Mouse (Mus musculus): ENCODE measurements around the gene Itga3. TPM values are rescaled to one million over a fixed set of nuclear protein-coding genes. Genes with fewer than 3 reads are reported as not detected.

Itga3 gene
- total and polyA plus RNA-seq, 2 experiments from 2014 or later, result 12.3 to 33.2 TPM

- Histone ChIP-seq H3K4me2 (ENCODE audit: low read depth, low read length, poor library complexity, severe bottlenecking) (peak overlapping the region; percentile 88), H3K36me3 (ENCODE audit: insufficient read depth, low read length) (peaks cover 18% of the 10 kb centered on the region), H3K27me3 (ENCODE audit: insufficient read depth, low read length) (no peaks in the 10 kb centered on the region), H3K4me1 (ENCODE audit: insufficient read depth, low read length) (peaks cover 27% of the 10 kb centered on the region; the same call in 1 of the 2 replicates), H3K9ac (replicated peaks; ENCODE audit: low read length, poor library complexity, severe bottlenecking) (peak overlapping the region; percentile 97), H3K9me3 (ENCODE audit: low read length) (no peaks in the 10 kb centered on the region), H3K4me3 (ENCODE audit: low read depth, low read length) (peak overlapping the region; percentile 91), H3K27ac (ENCODE audit: low read depth, low read length) (peak overlapping the region; percentile 96)
- peak; percentile 63 for DNase-seq (ENCODE audit: low spot score)
- under 1% methylated on average over 32 of the region's 40 CpGs for WGBS
- no peak for TF ChIP-seq CTCF (IDR thresholded peaks at IDR 0.05)
- peak; percentile 57; the same call in 1 of the 2 replicates for ATAC-seq (ENCODE audit: low FRiP score)
Measured at GRCm38 (mm10) chr11:95010141-95010739, 66.4 kb downstream of the Itga3 start.

GRCm38 (mm10) chr11:95009629-95010014 is 67.0 kb downstream of the Itga3 start, which contains the start of gene Samd14:
Samd14 (plus strand) TSS chr11:95009879.
- H3K27ac ChIP-seq (ENCODE audit: low read depth, low read length), result peak within 1 kb of the TSS; percentile 96
- peak within 1 kb of the TSS; percentile 91 for H3K4me3 ChIP-seq (ENCODE audit: low read depth, low read length)
- TF ChIP-seq CTCF (IDR thresholded peaks at IDR 0.05), result no peak
- peaks cover 20% of the 10 kb centered on the region for H3K36me3 ChIP-seq (ENCODE audit: insufficient read depth, low read length)
- H3K4me2 ChIP-seq (ENCODE audit: low read depth, low read length, poor library complexity, severe bottlenecking), result peak within 1 kb of the TSS; percentile 88
- 0% methylated on average over 25 of the region's 32 CpGs for WGBS
- H3K9ac ChIP-seq (replicated peaks; ENCODE audit: low read length, poor library complexity, severe bottlenecking), result peak within 1 kb of the TSS; percentile 97
- DNase-seq (ENCODE audit: low spot score), result peak; percentile 92
- H3K4me1 ChIP-seq (ENCODE audit: insufficient read depth, low read length), result peaks cover 27% of the 10 kb centered on the region; the same call in 1 of the 2 replicates
- no peaks in the 10 kb centered on the region for H3K9me3 ChIP-seq (ENCODE audit: low read length)
- no peaks in the 10 kb centered on the region for H3K27me3 ChIP-seq (ENCODE audit: insufficient read depth, low read length)
- peak; percentile 82 for ATAC-seq (ENCODE audit: low FRiP score)

GRCm38 (mm10) chr11:95008661-95009628 is 67.7 kb downstream of the Itga3 start:
- no peaks in the 10 kb centered on the region for H3K9me3 ChIP-seq (ENCODE audit: low read length)
- H3K4me3 ChIP-seq (ENCODE audit: low read depth, low read length), result peak overlapping the region; percentile 91
- no peaks in the 10 kb centered on the region for H3K27me3 ChIP-seq (ENCODE audit: insufficient read depth, low read length)
- H3K36me3 ChIP-seq (ENCODE audit: insufficient read depth, low read length), result peaks cover 17% of the 10 kb centered on the region
- 29% methylated on average over 15 of the region's 15 CpGs for WGBS
- H3K27ac ChIP-seq (ENCODE audit: low read depth, low read length), result peak overlapping the region; percentile 96
- H3K9ac ChIP-seq (replicated peaks; ENCODE audit: low read length, poor library complexity, severe bottlenecking), result peak overlapping the region; percentile 97
- TF ChIP-seq CTCF (IDR thresholded peaks at IDR 0.05), result peak; percentile 8
- peak overlapping the region; percentile 88 for H3K4me2 ChIP-seq (ENCODE audit: low read depth, low read length, poor library complexity, severe bottlenecking)
- peak; percentile 65 for DNase-seq (ENCODE audit: low spot score)
- peak; percentile 24 for ATAC-seq (ENCODE audit: low FRiP score)
- H3K4me1 ChIP-seq (ENCODE audit: insufficient read depth, low read length), result peaks cover 27% of the 10 kb centered on the region; the same call in 1 of the 2 replicates

- Histone ChIP-seq H3K4me1 (ENCODE audit: insufficient read depth, low read length) (peaks cover 23% of the 10 kb centered on the region; the same call in 1 of the 2 replicates), H3K9me3 (ENCODE audit: low read length) (no peaks in the 10 kb centered on the region), H3K27ac (ENCODE audit: low read depth, low read length) (peak overlapping the region; percentile 71; the same call in 1 of the 2 replicates), H3K4me3 (ENCODE audit: low read depth, low read length) (no peak overlapping the region), H3K36me3 (ENCODE audit: insufficient read depth, low read length) (peaks cover 22% of the 10 kb centered on the region), H3K4me2 (ENCODE audit: low read depth, low read length, poor library complexity, severe bottlenecking) (peak overlapping the region; percentile 71; the same call in 1 of the 2 replicates), H3K9ac (replicated peaks; ENCODE audit: low read length, poor library complexity, severe bottlenecking) (no peak overlapping the region), H3K27me3 (ENCODE audit: insufficient read depth, low read length) (no peaks in the 10 kb centered on the region)
- no peak for DNase-seq (ENCODE audit: low spot score)
- ATAC-seq (ENCODE audit: low FRiP score), result no peak
- TF ChIP-seq CTCF (IDR thresholded peaks at IDR 0.05), result no peak
- WGBS, result 80% methylated on average over 3 of the region's 3 CpGs
Measured at GRCm38 (mm10) chr11:95007418-95007817, 69.2 kb downstream of the Itga3 start.

GRCm38 (mm10) chr11:95006525-95007219 is 69.9 kb downstream of the Itga3 start:
- peak; percentile 60 for ATAC-seq (ENCODE audit: low FRiP score)
- Histone ChIP-seq H3K4me2 (ENCODE audit: low read depth, low read length, poor library complexity, severe bottlenecking) (peak overlapping the region; percentile 71), H3K27ac (ENCODE audit: low read depth, low read length) (peak overlapping the region; percentile 71), H3K4me3 (ENCODE audit: low read depth, low read length) (peak overlapping the region; percentile 30), H3K36me3 (ENCODE audit: insufficient read depth, low read length) (peaks cover 29% of the 10 kb centered on the region), H3K9me3 (ENCODE audit: low read length) (no peaks in the 10 kb centered on the region), H3K4me1 (ENCODE audit: insufficient read depth, low read length) (peaks cover 19% of the 10 kb centered on the region; the same call in 1 of the 2 replicates), H3K9ac (replicated peaks; ENCODE audit: low read length, poor library complexity, severe bottlenecking) (peak overlapping the region; percentile 64), H3K27me3 (ENCODE audit: insufficient read depth, low read length) (no peaks in the 10 kb centered on the region)
- WGBS, result 2% methylated on average over 27 of the region's 27 CpGs
- TF ChIP-seq CTCF (IDR thresholded peaks at IDR 0.05), result peak; percentile 11; the same call in 1 of the 2 replicates
- peak; percentile 88 for DNase-seq (ENCODE audit: low spot score)
